Mouse (Mus musculus) stomach, postnatal 0 days (tissue): ENCODE results near the gene Vmn1r61. TPM values are rescaled to one million over a fixed set of nuclear protein-coding genes. Genes with fewer than 3 reads are reported as not detected.

Source experiments
- ATAC-seq: fragments of 200-750 bp; cut with Nextera tagmentation; 2 replicates; pipeline ENCODE4 v1.8.0; 2017; ENCODE audit not compliant: low FRiP score, low TSS enrichment
- DNase-seq: peaks from one replicate; pipeline ENCODE4 v3.0.0-alpha.2; 2016; ENCODE audit warnings: low spot score
- H3K27ac ChIP-seq: fragments of 300-500 bp; sonication (generic); replicated peaks from 2 replicates; pipeline ENCODE4 v1.5.1; 2014; ENCODE audit warnings: mild to moderate bottlenecking, control low read depth
- H3K27me3 ChIP-seq: fragments of 300-500 bp; sonication (generic); 2 replicates; pipeline ENCODE4 v1.6.1; 2014; ENCODE audit warnings: low read length; ENCODE audit not compliant: control insufficient read depth, insufficient read depth
- H3K36me3 ChIP-seq: fragments of 300-500 bp; sonication (generic); 2 replicates; pipeline ENCODE4 v1.6.1; 2014; ENCODE audit warnings: low read length, mixed read lengths; ENCODE audit not compliant: control insufficient read depth, insufficient read depth
- H3K4me1 ChIP-seq: fragments of 300-500 bp; sonication (generic); replicated peaks from 2 replicates; pipeline ENCODE4 v1.6.1; 2014; ENCODE audit warnings: antibody characterized with exemption; ENCODE audit not compliant: control insufficient read depth, insufficient read depth
- H3K4me2 ChIP-seq: fragments of 300-500 bp; sonication (generic); replicated peaks from 2 replicates; pipeline ENCODE4 v1.6.1; 2014; ENCODE audit warnings: low read depth, mild to moderate bottlenecking, control low read depth, moderate library complexity
- H3K4me3 ChIP-seq: fragments of 300-500 bp; sonication (generic); 2 replicates; pipeline ENCODE4 v1.5.1; 2014; ENCODE audit warnings: low read depth, low read length, control low read depth
- H3K9ac ChIP-seq: fragments of 300-500 bp; sonication (generic); 2 replicates; pipeline ENCODE4 v1.6.1; 2014; ENCODE audit warnings: mild to moderate bottlenecking, low read length, control low read depth, mixed read lengths
- H3K9me3 ChIP-seq: fragments of 300-500 bp; sonication (generic); 2 replicates; pipeline ENCODE4 v1.6.1; 2016; ENCODE audit warnings: low read length; ENCODE audit not compliant: control insufficient read depth
- CTCF ChIP-seq: IDR thresholded peaks from 2 replicates; pipeline ENCODE4 v1.5.1; 2016; ENCODE audit warnings: antibody characterized with exemption, low read depth, mild to moderate bottlenecking, moderate library complexity
- EP300 ChIP-seq: optimal IDR thresholded peaks from 2 replicates; pipeline ENCODE3; 2016; ENCODE audit warnings: antibody characterized with exemption
- polyA plus RNA-seq: library from polyadenylated mRNA; unstranded; fragments of >200 nt; fragmentation: Nextera tagmentation; extraction: Ambion mirVana; gene quantifications from 2 replicates; pipeline ENCODE4 v1.2.1, GENCODE M21; 2015

Gene Vmn1r61
- not detected in 2 replicates for polyA plus RNA-seq

DNA sequence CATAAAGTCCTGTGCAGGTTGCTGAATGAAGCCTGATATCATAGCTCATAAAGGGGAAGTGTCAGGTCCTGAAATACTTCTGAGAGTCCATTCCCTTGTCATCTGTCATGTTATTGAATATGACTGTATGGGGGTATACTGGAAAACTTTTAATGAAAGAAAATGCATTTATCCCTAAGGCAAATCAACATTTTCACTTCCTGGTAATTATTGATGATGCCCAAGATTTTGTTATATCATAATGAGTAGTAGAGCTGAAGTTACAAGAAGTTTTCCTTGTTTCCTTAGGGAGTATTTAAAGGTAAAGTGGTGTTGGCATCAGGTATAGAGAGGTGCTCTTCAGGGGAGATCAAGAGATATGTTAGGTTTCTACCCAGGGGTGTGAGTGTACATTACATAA lies at the start of gene Vmn1r61:
Gene Vmn1r61 (minus strand): TSS at position 101 of the 400 bp plus-strand sequence.
- TF ChIP-seq EP300 (no peak), CTCF (no peak)
- no peak for ATAC-seq

More for the DNA sequence above, at the start of gene Vmn1r61:
- Histone ChIP-seq H3K9ac (no peak within 1 kb of the TSS), H3K27me3 (no peaks in the 10 kb centered on the region), H3K9me3 (no peaks in the 10 kb centered on the region), H3K27ac (no peak within 1 kb of the TSS), H3K4me2 (no peak within 1 kb of the TSS), H3K36me3 (no peaks in the 10 kb centered on the region), H3K4me3 (no peak within 1 kb of the TSS), H3K4me1 (no peaks in the 10 kb centered on the region)
- no peak for DNase-seq

Other genes starting within 250 kb of the Vmn1r61 start
- gene Vmn1r58, start 199.9 kb downstream of the Vmn1r61 start, polyA plus RNA-seq = 0.02 TPM in 1 of 2 replicates, not detected in the other
- gene Vmn1r59, start 156.5 kb downstream of the Vmn1r61 start, polyA plus RNA-seq = not detected in 2 replicates
- not detected in 2 replicates for gene Vmn2r28, start 119.3 kb downstream of the Vmn1r61 start, polyA plus RNA-seq
- gene Vmn1r60, start 66.0 kb downstream of the Vmn1r61 start, polyA plus RNA-seq = not detected in 2 replicates
- not detected in 2 replicates for gene Vmn1r62, start 60.3 kb upstream of the Vmn1r61 start, polyA plus RNA-seq
- gene Vmn1r63, start 192.2 kb upstream of the Vmn1r61 start, polyA plus RNA-seq = not detected in 2 replicates